Mouse (Mus musculus): ENCODE measurements around the gene Invs. TPM values are rescaled to one million over a fixed set of nuclear protein-coding genes. Genes with fewer than 3 reads are reported as not detected.

Invs gene
- polyA plus RNA-seq (2014; fragmentation: Nextera tagmentation; extraction: Ambion mirVana), result 7.2 and 9.1 TPM in 2 replicates

GRCm38 (mm10) chr4:48279498-48280134, at the start of gene Invs, which contains the start of gene Erp44:
Invs (plus strand) TSS chr4:48279760.
Erp44 (minus strand) TSS chr4:48279558.
- Histone ChIP-seq H3K27me3 (ENCODE audit: control insufficient read depth, insufficient read depth, low read length) (no peaks in the 10 kb centered on the region), H3K4me1 (ENCODE audit: control insufficient read depth, insufficient read depth, low read length) (peaks cover 5% of the 10 kb centered on the region; the same call in 1 of the 2 replicates), H3K36me3 (ENCODE audit: control insufficient read depth, insufficient read depth, low read length) (no peaks in the 10 kb centered on the region), H3K9ac (ENCODE audit: low read length) (peak within 1 kb of the TSS; percentile 92), H3K9me3 (ENCODE audit: control insufficient read depth, low read length) (no peaks in the 10 kb centered on the region), H3K27ac (replicated peaks; ENCODE audit: low read depth, low read length) (no peak within 1 kb of the TSS; the same call in 1 of the 2 replicates), H3K4me2 (ENCODE audit: low read depth, severe bottlenecking) (peak within 1 kb of the TSS; percentile 76), H3K4me3 (ENCODE audit: low read depth, low read length) (peak within 1 kb of the TSS; percentile 97)
- ATAC-seq (ENCODE audit: insufficient number of reproducible peaks, low FRiP score, low TSS enrichment, low read depth), result peak; percentile 100
- WGBS, result 0% methylated on average over 41 of the region's 41 CpGs
- peak; percentile 94 for DNase-seq (ENCODE audit: low spot score)

GRCm38 (mm10) chr4:48236721-48237120, 42.8 kb upstream of the Invs start:
- Histone ChIP-seq H3K9me3 (ENCODE audit: control insufficient read depth, low read length) (no peaks in the 10 kb centered on the region), H3K27ac (replicated peaks; ENCODE audit: low read depth, low read length) (no peak overlapping the region), H3K4me2 (ENCODE audit: low read depth, severe bottlenecking) (no peak overlapping the region), H3K4me3 (ENCODE audit: low read depth, low read length) (no peak overlapping the region), H3K9ac (ENCODE audit: low read length) (no peak overlapping the region), H3K27me3 (ENCODE audit: control insufficient read depth, insufficient read depth, low read length) (no peaks in the 10 kb centered on the region), H3K4me1 (ENCODE audit: control insufficient read depth, insufficient read depth, low read length) (no peaks in the 10 kb centered on the region), H3K36me3 (ENCODE audit: control insufficient read depth, insufficient read depth, low read length) (peaks cover 2% of the 10 kb centered on the region; the same call in 1 of the 2 replicates)
- no peak for ATAC-seq (ENCODE audit: insufficient number of reproducible peaks, low FRiP score, low TSS enrichment, low read depth)
- DNase-seq (ENCODE audit: low spot score), result no peak
- 87% methylated on average over 3 of the region's 3 CpGs for WGBS

- no peak overlapping the region for H3K9ac ChIP-seq (ENCODE audit: low read length)
Observed at GRCm38 (mm10) chr4:48239046-48239445, 40.5 kb upstream of the Invs start.

GRCm38 (mm10) chr4:48242482-48242881, 37.1 kb upstream of the Invs start:
- no peak overlapping the region for H3K27ac ChIP-seq (replicated peaks; ENCODE audit: low read depth, low read length)

More at GRCm38 (mm10) chr4:48239046-48239445, 40.5 kb upstream of the Invs start:
- H3K27me3 ChIP-seq (ENCODE audit: control insufficient read depth, insufficient read depth, low read length), result no peaks in the 10 kb centered on the region
- ATAC-seq (ENCODE audit: insufficient number of reproducible peaks, low FRiP score, low TSS enrichment, low read depth) (no peak), DNase-seq (ENCODE audit: low spot score) (no peak)
- no peak overlapping the region for H3K4me3 ChIP-seq (ENCODE audit: low read depth, low read length)
- H3K4me1 ChIP-seq (ENCODE audit: control insufficient read depth, insufficient read depth, low read length), result no peaks in the 10 kb centered on the region
- WGBS, result 89% methylated on average over 4 of the region's 4 CpGs
- no peaks in the 10 kb centered on the region for H3K9me3 ChIP-seq (ENCODE audit: control insufficient read depth, low read length)
- H3K27ac ChIP-seq (replicated peaks; ENCODE audit: low read depth, low read length), result no peak overlapping the region
- no peaks in the 10 kb centered on the region; the same call in 1 of the 2 replicates for H3K36me3 ChIP-seq (ENCODE audit: control insufficient read depth, insufficient read depth, low read length)
- H3K4me2 ChIP-seq (ENCODE audit: low read depth, severe bottlenecking), result no peak overlapping the region

GRCm38 (mm10) chr4:48243737-48244136, 35.8 kb upstream of the Invs start:
- Histone ChIP-seq H3K9me3 (ENCODE audit: control insufficient read depth, low read length) (no peaks in the 10 kb centered on the region), H3K9ac (ENCODE audit: low read length) (no peak overlapping the region), H3K4me3 (ENCODE audit: low read depth, low read length) (no peak overlapping the region), H3K4me2 (ENCODE audit: low read depth, severe bottlenecking) (no peak overlapping the region), H3K27ac (replicated peaks; ENCODE audit: low read depth, low read length) (no peak overlapping the region), H3K36me3 (ENCODE audit: control insufficient read depth, insufficient read depth, low read length) (no peaks in the 10 kb centered on the region), H3K27me3 (ENCODE audit: control insufficient read depth, insufficient read depth, low read length) (no peaks in the 10 kb centered on the region), H3K4me1 (ENCODE audit: control insufficient read depth, insufficient read depth, low read length) (no peaks in the 10 kb centered on the region)
- DNase-seq (ENCODE audit: low spot score) (no peak), ATAC-seq (ENCODE audit: insufficient number of reproducible peaks, low FRiP score, low TSS enrichment, low read depth) (no peak)
- WGBS, result 69% methylated on average over 1 of the region's 1 CpGs

More at GRCm38 (mm10) chr4:48242482-48242881, 37.1 kb upstream of the Invs start:
- ATAC-seq (ENCODE audit: insufficient number of reproducible peaks, low FRiP score, low TSS enrichment, low read depth) (no peak), DNase-seq (ENCODE audit: low spot score) (no peak)
- 94% methylated on average over 4 of the region's 4 CpGs for WGBS
- no peak overlapping the region for H3K9ac ChIP-seq (ENCODE audit: low read length)
- H3K9me3 ChIP-seq (ENCODE audit: control insufficient read depth, low read length), result no peaks in the 10 kb centered on the region
- H3K4me1 ChIP-seq (ENCODE audit: control insufficient read depth, insufficient read depth, low read length), result no peaks in the 10 kb centered on the region
- no peaks in the 10 kb centered on the region; the same call in 1 of the 2 replicates for H3K36me3 ChIP-seq (ENCODE audit: control insufficient read depth, insufficient read depth, low read length)
- H3K4me3 ChIP-seq (ENCODE audit: low read depth, low read length), result no peak overlapping the region
- no peak overlapping the region for H3K4me2 ChIP-seq (ENCODE audit: low read depth, severe bottlenecking)
- no peaks in the 10 kb centered on the region for H3K27me3 ChIP-seq (ENCODE audit: control insufficient read depth, insufficient read depth, low read length)

GRCm38 (mm10) chr4:48244280-48244679, 35.3 kb upstream of the Invs start:
- no peak for ATAC-seq (ENCODE audit: insufficient number of reproducible peaks, low FRiP score, low TSS enrichment, low read depth)
- Histone ChIP-seq H3K4me2 (ENCODE audit: low read depth, severe bottlenecking) (no peak overlapping the region), H3K4me1 (ENCODE audit: control insufficient read depth, insufficient read depth, low read length) (no peaks in the 10 kb centered on the region), H3K36me3 (ENCODE audit: control insufficient read depth, insufficient read depth, low read length) (no peaks in the 10 kb centered on the region), H3K9ac (ENCODE audit: low read length) (no peak overlapping the region), H3K4me3 (ENCODE audit: low read depth, low read length) (no peak overlapping the region), H3K9me3 (ENCODE audit: control insufficient read depth, low read length) (no peaks in the 10 kb centered on the region), H3K27ac (replicated peaks; ENCODE audit: low read depth, low read length) (no peak overlapping the region), H3K27me3 (ENCODE audit: control insufficient read depth, insufficient read depth, low read length) (no peaks in the 10 kb centered on the region)
- DNase-seq (ENCODE audit: low spot score), result no peak
- WGBS, result 91% methylated on average over 2 of the region's 2 CpGs

- no peaks in the 10 kb centered on the region for H3K36me3 ChIP-seq (ENCODE audit: control insufficient read depth, insufficient read depth, low read length)
- ATAC-seq (ENCODE audit: insufficient number of reproducible peaks, low FRiP score, low TSS enrichment, low read depth), result no peak
- no peak overlapping the region for H3K27ac ChIP-seq (replicated peaks; ENCODE audit: low read depth, low read length)
- DNase-seq (ENCODE audit: low spot score), result no peak
- no peaks in the 10 kb centered on the region for H3K9me3 ChIP-seq (ENCODE audit: control insufficient read depth, low read length)
- no peaks in the 10 kb centered on the region for H3K4me1 ChIP-seq (ENCODE audit: control insufficient read depth, insufficient read depth, low read length)
- no peak overlapping the region for H3K4me3 ChIP-seq (ENCODE audit: low read depth, low read length)
- no peak overlapping the region for H3K9ac ChIP-seq (ENCODE audit: low read length)
- H3K27me3 ChIP-seq (ENCODE audit: control insufficient read depth, insufficient read depth, low read length), result no peaks in the 10 kb centered on the region
- H3K4me2 ChIP-seq (ENCODE audit: low read depth, severe bottlenecking), result no peak overlapping the region
Observed at GRCm38 (mm10) chr4:48253266-48253665, 26.3 kb upstream of the Invs start.

GRCm38 (mm10) chr4:48258045-48258444, 21.5 kb upstream of the Invs start:
- DNase-seq (ENCODE audit: low spot score) (no peak), ATAC-seq (ENCODE audit: insufficient number of reproducible peaks, low FRiP score, low TSS enrichment, low read depth) (no peak)
- no peaks in the 10 kb centered on the region for H3K4me1 ChIP-seq (ENCODE audit: control insufficient read depth, insufficient read depth, low read length)
- H3K27me3 ChIP-seq (ENCODE audit: control insufficient read depth, insufficient read depth, low read length), result no peaks in the 10 kb centered on the region
- no peak overlapping the region for H3K4me2 ChIP-seq (ENCODE audit: low read depth, severe bottlenecking)
- no peak overlapping the region for H3K27ac ChIP-seq (replicated peaks; ENCODE audit: low read depth, low read length)
- H3K36me3 ChIP-seq (ENCODE audit: control insufficient read depth, insufficient read depth, low read length), result no peaks in the 10 kb centered on the region
- H3K9me3 ChIP-seq (ENCODE audit: control insufficient read depth, low read length), result no peaks in the 10 kb centered on the region
- H3K9ac ChIP-seq (ENCODE audit: low read length), result no peak overlapping the region
- 97% methylated on average over 3 of the region's 3 CpGs for WGBS
- H3K4me3 ChIP-seq (ENCODE audit: low read depth, low read length), result no peak overlapping the region

Measured in limb, embryonic 11.5 days (tissue).